Mouse (Mus musculus) liver, postnatal 0 days (tissue): ENCODE measurements at regions not wholly inside any gene's neighbourhood (a gene's known extent, or its start where the extent isn't known, plus 50 kb on each side); places are given as distances from the start of the nearest gene placed in this dataset.

Source experiments
- ATAC-seq: fragments of 200-750 bp; cut with Nextera tagmentation; 2 replicates; pipeline ENCODE4 v1.8.0; 2017; ENCODE audit warnings: mild to moderate bottlenecking, moderate library complexity
- DNase-seq: peaks from one replicate; pipeline ENCODE4 v3.0.0-alpha.2; 2016
- H3K27ac ChIP-seq: fragments of 300-500 bp; sonication (generic); 2 replicates; pipeline ENCODE4 v1.5.1; 2014; ENCODE audit warnings: antibody characterized with exemption, moderate library complexity, mild to moderate bottlenecking, low read depth
- H3K27me3 ChIP-seq: fragments of 300-500 bp; sonication (generic); 2 replicates; pipeline ENCODE4 v1.6.1; 2014; ENCODE audit warnings: low read length, control low read depth, mixed read lengths; ENCODE audit not compliant: insufficient read depth
- H3K36me3 ChIP-seq: fragments of 300-500 bp; sonication (generic); replicated peaks from 2 replicates; pipeline ENCODE4 v1.6.1; 2014; ENCODE audit warnings: mild to moderate bottlenecking, control low read depth, low read length, moderate library complexity, mixed read lengths; ENCODE audit not compliant: insufficient read depth
- H3K4me1 ChIP-seq: fragments of 300-500 bp; sonication (generic); 2 replicates; pipeline ENCODE4 v1.6.1; 2014; ENCODE audit warnings: antibody characterized with exemption, mild to moderate bottlenecking, control low read depth; ENCODE audit not compliant: insufficient read depth
- H3K4me2 ChIP-seq: fragments of 300-500 bp; sonication (generic); 2 replicates; pipeline ENCODE4 v1.6.1; 2014; ENCODE audit warnings: low read depth, mild to moderate bottlenecking, low read length, moderate library complexity, mixed read lengths
- H3K4me3 ChIP-seq: fragments of 300-500 bp; sonication (generic); 2 replicates; pipeline ENCODE4 v1.5.1; 2014; ENCODE audit warnings: low read depth, low read length
- H3K9ac ChIP-seq: fragments of 300-500 bp; sonication (generic); replicated peaks from 2 replicates; pipeline ENCODE4 v1.6.1; 2014; ENCODE audit warnings: mild to moderate bottlenecking, moderate library complexity
- H3K9me3 ChIP-seq: fragments of 300-500 bp; sonication (generic); 2 replicates; pipeline ENCODE4 v1.6.1; 2016; ENCODE audit warnings: mild to moderate bottlenecking, control low read depth, low read length, mixed read lengths
- CTCF ChIP-seq: sonication (generic); IDR thresholded peaks from 2 replicates; pipeline ENCODE4 v1.5.1; 2016; ENCODE audit warnings: antibody characterized with exemption, low read depth
- EP300 ChIP-seq: IDR thresholded peaks from 2 replicates; pipeline ENCODE4 v1.6.1; 2016; ENCODE audit warnings: antibody characterized with exemption, low read depth, mild to moderate bottlenecking
- WGBS: fragments of 180-500 bp; shearing (Covaris S2); extraction: QIAGEN DNeasy Blood & Tissue Kit; methylation state at CpG from one replicate; pipeline ENCODE4 v1.1.7; 2014; ENCODE audit not compliant: insufficient replicate concordance; 5-methylcytosine and 5-hydroxymethylcytosine counted together

DNA sequence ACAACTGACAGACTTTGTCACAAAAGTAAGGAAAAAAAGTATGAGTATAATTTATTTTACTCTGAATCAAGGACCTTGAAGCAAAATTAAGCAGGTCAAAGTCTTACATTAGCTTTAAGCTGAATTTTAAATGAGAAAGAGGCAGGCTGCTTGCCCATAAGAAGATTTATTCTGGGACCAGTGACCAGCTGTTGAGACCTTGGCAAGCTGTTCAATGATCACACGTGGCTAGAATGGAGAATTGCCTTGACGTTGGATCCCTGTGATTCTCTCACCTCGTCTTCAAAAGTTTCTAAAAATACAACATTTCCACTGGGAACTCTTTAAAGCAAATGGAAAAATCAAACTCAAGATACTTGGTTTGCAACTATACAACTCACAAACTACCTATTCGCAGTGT is 177.3 kb downstream of the Usp46 start:
- Histone ChIP-seq H3K36me3 (no peaks in the 10 kb centered on the region), H3K9ac (no peak overlapping the region), H3K4me3 (no peak overlapping the region), H3K4me1 (no peaks in the 10 kb centered on the region), H3K27ac (no peak overlapping the region), H3K27me3 (no peaks in the 10 kb centered on the region), H3K9me3 (no peaks in the 10 kb centered on the region), H3K4me2 (no peak overlapping the region)
- 76% methylated on average over 4 of the region's 4 CpGs for WGBS
- ATAC-seq (no peak), DNase-seq (no peak)
- TF ChIP-seq CTCF (no peak), EP300 (no peak)

DNA sequence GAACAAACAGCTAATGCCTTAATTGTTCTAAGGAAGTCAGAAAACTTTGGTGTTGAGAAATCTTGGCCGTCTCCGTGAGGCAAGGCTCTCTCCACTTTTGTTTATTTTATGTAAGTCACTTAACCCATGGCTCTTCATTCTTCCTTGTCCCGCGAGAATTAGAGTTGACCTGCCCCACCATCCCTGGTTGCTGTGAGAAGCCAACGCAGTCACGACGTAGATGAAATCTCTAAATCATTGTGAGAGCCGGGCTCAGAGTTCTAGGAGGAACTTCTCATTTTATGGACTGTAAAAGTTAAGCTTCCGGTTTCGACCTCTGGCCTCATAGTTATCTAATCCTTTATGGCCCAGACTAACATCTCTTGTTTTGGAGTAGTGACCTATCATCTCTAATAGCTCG is 176.6 kb downstream of the Usp46 start:
- Histone ChIP-seq H3K4me2 (no peak overlapping the region), H3K27me3 (no peaks in the 10 kb centered on the region), H3K4me3 (no peak overlapping the region), H3K27ac (no peak overlapping the region), H3K4me1 (no peaks in the 10 kb centered on the region), H3K9me3 (no peaks in the 10 kb centered on the region), H3K9ac (no peak overlapping the region), H3K36me3 (no peaks in the 10 kb centered on the region)
- DNase-seq (no peak), ATAC-seq (no peak)
- TF ChIP-seq EP300 (no peak), CTCF (no peak)
- WGBS = 64% methylated on average over 11 of the region's 11 CpGs

DNA sequence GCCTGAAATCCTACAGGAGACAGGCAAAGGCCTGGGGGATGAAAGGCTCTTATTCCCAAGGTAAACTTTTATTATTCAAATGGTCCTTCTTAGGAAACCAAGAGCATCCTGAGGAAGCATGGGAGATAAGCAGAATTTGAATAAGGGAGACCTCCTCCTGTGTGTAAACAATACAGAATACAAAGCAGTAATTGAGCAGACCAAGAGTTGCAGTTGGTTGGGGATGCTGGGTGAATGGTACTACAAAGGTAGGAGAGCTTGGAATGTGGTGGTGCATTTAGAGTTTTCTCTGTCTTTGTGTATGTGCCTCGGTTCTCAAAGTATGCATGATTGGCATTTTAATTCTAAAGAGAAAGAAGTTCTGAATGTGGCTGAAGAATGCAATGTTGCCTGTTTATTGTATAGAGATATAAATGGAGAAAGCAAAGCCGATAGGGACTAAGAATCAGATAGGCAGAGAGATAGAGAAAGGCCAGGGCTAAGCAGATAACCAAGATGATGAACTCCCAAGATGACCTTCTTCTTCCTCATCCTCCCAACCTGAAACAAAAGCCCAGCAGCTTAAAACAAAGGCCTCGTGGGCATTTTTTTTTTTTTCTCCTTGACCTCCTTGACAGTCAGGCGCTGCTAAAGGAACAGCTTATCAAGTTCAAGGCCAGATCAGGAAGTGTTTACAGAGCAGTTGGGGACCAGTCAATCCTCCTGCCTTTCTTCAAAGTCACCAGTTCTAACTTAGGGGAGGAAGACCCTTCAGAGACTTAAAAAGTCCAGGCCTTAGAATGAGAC is 175.6 kb downstream of the Usp46 start:
- WGBS = 39% methylated on average over 4 of the region's 4 CpGs

DNA sequence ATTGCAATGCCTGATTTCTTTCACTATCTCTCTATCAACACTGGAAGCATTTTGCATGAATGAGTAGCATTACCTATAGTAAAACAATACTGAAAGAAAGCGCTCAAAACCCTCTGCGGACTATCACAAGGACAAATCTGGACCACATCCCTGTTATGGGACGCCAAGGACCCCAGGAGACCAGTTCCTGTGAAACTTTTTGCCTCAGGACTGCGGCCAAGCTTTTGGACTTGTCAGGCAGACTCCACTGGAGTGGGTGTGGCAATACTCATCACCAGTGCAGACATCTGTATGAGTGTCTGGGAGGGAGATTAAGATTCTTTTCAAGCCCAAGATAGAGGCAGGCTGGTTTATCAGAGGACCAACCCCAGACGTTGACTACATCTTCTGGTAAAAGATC is 173.0 kb downstream of the Usp46 start:
- H3K9ac ChIP-seq = no peak overlapping the region
- no peaks in the 10 kb centered on the region for H3K27me3 ChIP-seq
- H3K4me2 ChIP-seq = no peak overlapping the region
- no peaks in the 10 kb centered on the region for H3K36me3 ChIP-seq
- DNase-seq = no peak
- no peak overlapping the region for H3K27ac ChIP-seq
- ATAC-seq = no peak
- 73% methylated on average over 5 of the region's 5 CpGs for WGBS
- no peaks in the 10 kb centered on the region for H3K9me3 ChIP-seq
- TF ChIP-seq EP300 (no peak), CTCF (no peak)
- H3K4me1 ChIP-seq = no peaks in the 10 kb centered on the region
- H3K4me3 ChIP-seq = no peak overlapping the region

More for the DNA sequence above, 175.6 kb downstream of the Usp46 start:
- Histone ChIP-seq H3K9me3 (no peaks in the 10 kb centered on the region), H3K27me3 (no peaks in the 10 kb centered on the region), H3K9ac (no peak overlapping the region), H3K4me1 (no peaks in the 10 kb centered on the region), H3K36me3 (no peaks in the 10 kb centered on the region), H3K4me2 (no peak overlapping the region), H3K27ac (no peak overlapping the region), H3K4me3 (no peak overlapping the region)
- TF ChIP-seq EP300 (no peak), CTCF (no peak)
- ATAC-seq = no peak
- DNase-seq = no peak

DNA sequence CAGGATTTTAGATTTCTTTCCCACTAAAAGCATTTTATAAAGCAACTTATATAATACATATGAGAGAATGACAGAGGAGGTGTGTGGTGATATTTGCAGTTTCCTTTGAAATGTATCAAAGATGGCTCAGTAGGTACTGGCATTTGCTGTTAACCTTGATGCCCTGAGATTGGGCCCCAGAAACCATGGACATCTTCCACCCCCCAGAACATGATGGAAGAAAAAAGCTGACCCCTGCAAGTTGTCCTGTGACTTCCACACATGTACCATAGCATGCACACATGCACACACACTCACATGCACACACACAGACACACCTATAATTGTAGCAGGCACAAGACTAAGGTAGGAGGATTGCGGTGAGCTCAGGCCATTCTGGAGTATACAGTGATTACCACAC is 171.4 kb downstream of the Usp46 start:
- DNase-seq (no peak), ATAC-seq (no peak)
- no peak overlapping the region for H3K27ac ChIP-seq
- no peak overlapping the region for H3K4me2 ChIP-seq
- H3K9ac ChIP-seq = no peak overlapping the region
- no peaks in the 10 kb centered on the region for H3K9me3 ChIP-seq
- WGBS = 85% methylated on average over 1 of the region's 1 CpGs
- H3K4me1 ChIP-seq = no peaks in the 10 kb centered on the region
- H3K4me3 ChIP-seq = no peak overlapping the region
- H3K36me3 ChIP-seq = no peaks in the 10 kb centered on the region
- no peak for TF ChIP-seq CTCF
- no peaks in the 10 kb centered on the region for H3K27me3 ChIP-seq

DNA sequence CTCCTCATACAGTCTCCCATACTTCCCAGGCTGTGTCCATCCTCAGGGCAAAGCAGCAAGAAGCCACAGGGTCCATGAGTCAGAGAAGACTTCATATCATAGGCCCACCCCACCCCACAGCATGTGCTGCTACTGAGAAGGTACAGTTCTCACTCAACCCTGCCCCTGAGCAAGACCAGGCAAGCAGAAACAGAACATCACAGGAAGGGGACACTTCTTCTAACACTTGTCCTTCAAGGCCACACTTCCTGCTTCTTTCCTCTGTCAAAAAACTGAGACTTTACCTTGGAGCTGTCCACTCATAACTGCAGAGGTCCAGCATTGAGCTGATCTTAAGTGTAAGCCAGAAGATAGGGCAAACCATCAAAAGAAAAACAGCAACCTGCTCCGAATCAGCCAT is 166.6 kb downstream of the Usp46 start:
- Histone ChIP-seq H3K27me3 (no peaks in the 10 kb centered on the region), H3K4me1 (no peaks in the 10 kb centered on the region), H3K27ac (no peak overlapping the region), H3K9ac (no peak overlapping the region), H3K9me3 (no peaks in the 10 kb centered on the region), H3K4me2 (no peak overlapping the region), H3K4me3 (no peak overlapping the region), H3K36me3 (no peaks in the 10 kb centered on the region)
- DNase-seq (no peak), ATAC-seq (no peak)
- WGBS = 61% methylated on average over 1 of the region's 1 CpGs
- TF ChIP-seq EP300 (no peak), CTCF (no peak)
